Mouse (Mus musculus) retina, postnatal 7 days (tissue): ENCODE data around the gene C1qbp.
A peak's percentile ranks its signal among the peaks of the same experiment; 100 is the strongest.

ENCODE experiments used
- DNase-seq: peaks from one replicate; pipeline ENCODE4 v3.0.0-alpha.2; 2012; ENCODE audit warnings: low read depth, low spot score

Gene C1qbp

GRCm38 (mm10) chr11:70982557-70983228 is at the start of gene C1qbp:
C1qbp (minus strand) TSS chr11:70983026.
- DNase-seq = peak; percentile 85

- DNase-seq = no peak
Observed at GRCm38 (mm10) chr11:71032070-71032469, 49.2 kb upstream of the C1qbp start.

GRCm38 (mm10) chr11:71029403-71030118 is 46.7 kb upstream of the C1qbp start:
- no peak for DNase-seq

GRCm38 (mm10) chr11:71028280-71028679 is 45.5 kb upstream of the C1qbp start:
- no peak for DNase-seq

GRCm38 (mm10) chr11:71019201-71020068 is 36.6 kb upstream of the C1qbp start, which contains the start of the genes Mis12 and Derl2:
Mis12 (plus strand) TSS chr11:71019611.
Derl2 (minus strand) TSS chr11:71019841.
- peak; percentile 97 for DNase-seq

GRCm38 (mm10) chr11:71018416-71019200 is 35.8 kb upstream of the C1qbp start:
- no peak for DNase-seq

GRCm38 (mm10) chr11:71017051-71017450 is 34.2 kb upstream of the C1qbp start:
- no peak for DNase-seq

- no peak for DNase-seq
Observed at GRCm38 (mm10) chr11:71012743-71013142, 29.9 kb upstream of the C1qbp start.

- DNase-seq = no peak
Observed at GRCm38 (mm10) chr11:71008321-71008720, 25.5 kb upstream of the C1qbp start.

GRCm38 (mm10) chr11:71007831-71008230 is 25.0 kb upstream of the C1qbp start:
- DNase-seq = no peak

GRCm38 (mm10) chr11:71007026-71007425 is 24.2 kb upstream of the C1qbp start:
- no peak for DNase-seq

GRCm38 (mm10) chr11:71005046-71005445 is 22.2 kb upstream of the C1qbp start:
- DNase-seq = no peak

GRCm38 (mm10) chr11:71004316-71004773 is 21.5 kb upstream of the C1qbp start, which contains the start of gene Dhx33:
Dhx33 (minus strand) TSS chr11:71004437.
- peak; percentile 96 for DNase-seq

- DNase-seq = no peak
Observed at GRCm38 (mm10) chr11:71003611-71004315, 20.9 kb upstream of the C1qbp start.

- DNase-seq = no peak
Observed at GRCm38 (mm10) chr11:71001167-71001566, 18.3 kb upstream of the C1qbp start.

GRCm38 (mm10) chr11:70982030-70982429 is 796 bp downstream of the C1qbp start:
- no peak for DNase-seq

- DNase-seq = no peak
Observed at GRCm38 (mm10) chr11:70980751-70981510, 1.9 kb downstream of the C1qbp start.

GRCm38 (mm10) chr11:70980232-70980631 is 2.6 kb downstream of the C1qbp start:
- DNase-seq = no peak

GRCm38 (mm10) chr11:70977293-70977692 is 5.5 kb downstream of the C1qbp start:
- no peak for DNase-seq

- no peak for DNase-seq
Observed at GRCm38 (mm10) chr11:70975193-70975592, 7.6 kb downstream of the C1qbp start.
